In genomic region chr17:63324039-63324438, GRCm38 (mm10) we compare ENCODE assay signal across 9 mouse cellular contexts.
DNase-seq lines count a peak whose midpoint lies in the region; ATAC-seq and TF ChIP-seq lines count a peak whose summit lies in the region.
"Had no signal": no experiment of that assay in that cellular context is flagged by ENCODE, and none has a peak within 500 bp of the region (broad histone marks: within the 10 kb centered on the region; RNA-seq: fewer than 3 reads in every experiment).

No protein-coding gene starts in this region.

- no peaks in the 10 kb centered on the region for H3K9me3 ChIP-seq in ES-E14 (ENCODE audit: control insufficient read depth, insufficient read depth, low read depth, low read length)
- no peaks in the 10 kb centered on the region for H3K9me3 ChIP-seq in embryonic facial prominence, embryonic 11.5 days (replicated peaks; ENCODE audit: control insufficient read depth, low read length)
- H3K9me3 ChIP-seq: limb, embryonic 15.5 days had no signal

- intact Hi-C loops in heart, postnatal 36 days (cut with DNase I), result loop anchor here (1.0 kb wide), 1 partner anchor 90 kb away; no protein-coding TSS in a partner anchor

- in situ Hi-C loops in ES-E14 (cut with MboI; ENCODE audit: low sequenced_read_pairs in 2 of 2, unreplicated experiment in 2 of 2), result no loop called here

- DNase-seq in ES-E14 (ENCODE audit: low read depth, low spot score), result peak; percentile 55
- DNase-seq in adrenal gland, postnatal 36 days, result peak; percentile 63 to 70
- DNase-seq in embryonic facial prominence, embryonic 11.5 days (ENCODE audit: low spot score), result peak; percentile 71
- DNase-seq in heart, postnatal 36 days, result peak; percentile 78 to 80
- peak; percentile 81 for DNase-seq in layer of hippocampus, adult 11-12 months (ENCODE audit: low spot score)
- peak; percentile 40 to 66 for DNase-seq in lung, adult 18-20 months
- DNase-seq in ovary, postnatal 14 days (ENCODE audit: low spot score), result peak; percentile 56
- peak; percentile 82 for DNase-seq in thymus, postnatal 0 days (ENCODE audit: low spot score)

- no peak overlapping the region for H3K4me3 ChIP-seq in ES-E14 (ENCODE audit: insufficient read depth in 1 of 2, low read depth in 1 of 2, low read length in 2 of 2, poor library complexity in 1 of 2, severe bottlenecking in 1 of 2)
- H3K4me3 ChIP-seq in embryonic facial prominence, embryonic 11.5 days (ENCODE audit: low read depth, low read length), result no peak overlapping the region
- H3K4me3 ChIP-seq: limb, embryonic 15.5 days had no signal

- H3K4me1 ChIP-seq in ES-E14 (ENCODE audit: control insufficient read depth in 2 of 2, insufficient read depth in 2 of 2, low read length in 2 of 2, poor library complexity in 1 of 2), result no peaks in the 10 kb centered on the region
- no peaks in the 10 kb centered on the region for H3K4me1 ChIP-seq in embryonic facial prominence, embryonic 11.5 days (ENCODE audit: control insufficient read depth, insufficient read depth, low read length)
- H3K4me1 ChIP-seq: limb, embryonic 15.5 days had no signal

- no peak overlapping the region for H3K4me2 ChIP-seq in embryonic facial prominence, embryonic 11.5 days (ENCODE audit: low read depth, low read length)
- H3K4me2 ChIP-seq: limb, embryonic 15.5 days had no signal

- no peak for ATAC-seq in embryonic facial prominence, embryonic 11.5 days (replicated peaks; ENCODE audit: insufficient number of reproducible peaks, low FRiP score, low TSS enrichment, low read depth)

- WGBS in embryonic facial prominence, embryonic 11.5 days, result 23% methylated on average over 2 of the region's 2 CpGs

- no peak overlapping the region for H3K27ac ChIP-seq in ES-E14 (ENCODE audit: insufficient read depth, low read depth, low read length, poor library complexity, severe bottlenecking)
- no peak overlapping the region for H3K27ac ChIP-seq in embryonic facial prominence, embryonic 11.5 days (replicated peaks; ENCODE audit: low read depth, low read length)
- H3K27ac ChIP-seq: limb, embryonic 15.5 days had no signal

- no peaks in the 10 kb centered on the region for H3K36me3 ChIP-seq in ES-E14 (ENCODE audit: control insufficient read depth, insufficient read depth, low read length, poor library complexity, severe bottlenecking)
- H3K36me3 ChIP-seq in embryonic facial prominence, embryonic 11.5 days (replicated peaks; ENCODE audit: control insufficient read depth, insufficient read depth, low read depth, low read length), result no peaks in the 10 kb centered on the region
- H3K36me3 ChIP-seq: limb, embryonic 15.5 days had no signal

- H3K9ac ChIP-seq in ES-E14 (ENCODE audit: insufficient read depth, low read depth, low read length, poor library complexity, severe bottlenecking), result no peak overlapping the region
- no peak overlapping the region for H3K9ac ChIP-seq in embryonic facial prominence, embryonic 11.5 days (replicated peaks; ENCODE audit: low read length)
- H3K9ac ChIP-seq: limb, embryonic 15.5 days had no signal

- no peaks in the 10 kb centered on the region for H3K27me3 ChIP-seq in embryonic facial prominence, embryonic 11.5 days (ENCODE audit: control insufficient read depth, insufficient read depth, low read length)
- H3K27me3 ChIP-seq: limb, embryonic 15.5 days had no signal

TF ChIP-seq in ES-E14, 5 proteins besides CTCF, POLR2A, EP300 and RAD21:
- no peak for TF ChIP-seq MAFK (IDR thresholded peaks at IDR 0.05; ENCODE audit: insufficient read depth, low read depth, low read length)
- no peak for TF ChIP-seq HCFC1 (IDR thresholded peaks at IDR 0.05; ENCODE audit: borderline replicate concordance, insufficient read depth, low read length)
- no peak for TF ChIP-seq ZNF384 (IDR thresholded peaks at IDR 0.05; ENCODE audit: low read depth, low read length)
- TF ChIP-seq ZC3H11A (IDR thresholded peaks at IDR 0.05; ENCODE audit: borderline replicate concordance, low read depth, low read length), result peak; percentile 88
